Comparison of ENCODE assay signal across 9 mouse cellular contexts in the genomic region with DNA sequence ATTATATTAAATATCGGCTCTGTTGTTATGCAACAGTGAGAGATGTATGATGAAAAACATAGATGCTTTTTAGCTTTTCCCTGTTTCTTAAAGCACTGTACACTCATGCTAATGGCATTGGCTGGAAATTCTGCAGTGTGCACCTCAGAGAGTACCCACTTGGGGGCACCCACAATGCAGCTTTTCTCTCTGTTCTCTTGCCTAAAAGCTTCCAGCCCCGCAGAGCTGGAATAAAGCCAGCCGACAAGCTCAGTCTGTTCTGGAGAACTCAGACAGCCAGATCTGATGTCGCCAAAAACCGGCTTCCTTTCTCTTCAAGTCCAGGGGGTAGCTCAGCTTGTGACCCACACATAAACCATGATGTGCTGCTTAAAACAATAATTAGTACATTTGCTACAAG. TPM values are rescaled to one million over a fixed set of nuclear protein-coding genes. Genes with fewer than 3 reads are reported as not detected.
DNase-seq lines count a peak whose midpoint lies in the region; ATAC-seq and TF ChIP-seq lines count a peak whose summit lies in the region.
"Had no signal": no experiment of that assay in that cellular context is flagged by ENCODE, and none has a peak within 500 bp of the region (broad histone marks: within the 10 kb centered on the region; RNA-seq: fewer than 3 reads in every experiment).

No protein-coding gene starts in this region.

- peak; percentile 58 for DNase-seq in liver, adult 2 months (ENCODE audit: extremely low read depth, low read depth, low spot score)
- DNase-seq in liver, embryonic 11.5 days (ENCODE audit: low spot score) = no peak
- DNase-seq in gastrocnemius, adult 18-20 months (ENCODE audit: low spot score) = peak; percentile 29
- peak; percentile 17 for DNase-seq in thymus, postnatal 14 days

- no peaks in the 10 kb centered on the region for H3K4me1 ChIP-seq in liver, adult 2 months (ENCODE audit: control insufficient read depth, insufficient read depth, low read length)
- H3K4me1 ChIP-seq in liver, embryonic 11.5 days (replicated peaks; ENCODE audit: control insufficient read depth, insufficient read depth, low read length) = no peaks in the 10 kb centered on the region
- no peaks in the 10 kb centered on the region for H3K4me1 ChIP-seq in kidney, embryonic 16.5 days (ENCODE audit: insufficient read depth, low read length)
- peaks cover 9% of the 10 kb centered on the region; the same call in 1 of the 2 replicates for H3K4me1 ChIP-seq in limb, embryonic 13.5 days
- no peaks in the 10 kb centered on the region for H3K4me1 ChIP-seq in neural tube, embryonic 12.5 days
- H3K4me1 ChIP-seq: liver, embryonic 15.5 days had no signal

- 24% methylated on average over 5 of the region's 5 CpGs for WGBS in liver, adult 2 months
- 34% methylated on average over 5 of the region's 5 CpGs for WGBS in liver, embryonic 11.5 days
- WGBS in kidney, embryonic 16.5 days = 16% methylated on average over 5 of the region's 5 CpGs
- WGBS in limb, embryonic 13.5 days = 13% methylated on average over 5 of the region's 5 CpGs
- 22% methylated on average over 5 of the region's 5 CpGs for WGBS in neural tube, embryonic 12.5 days

- no peak overlapping the region for H3K4me2 ChIP-seq in liver, embryonic 11.5 days
- no peak overlapping the region for H3K4me2 ChIP-seq in kidney, embryonic 16.5 days (replicated peaks; ENCODE audit: low read depth, low read length)
- H3K4me2 ChIP-seq in limb, embryonic 13.5 days (replicated peaks) = 0 out of 2 replicates have a peak overlapping the region, but pooled peaks have one; percentile 34
- H3K4me2 ChIP-seq in neural tube, embryonic 12.5 days (replicated peaks) = no peak overlapping the region
- H3K4me2 ChIP-seq: liver, embryonic 15.5 days had no signal

- ATAC-seq in liver, embryonic 11.5 days (replicated peaks; ENCODE audit: low FRiP score) = no peak
- ATAC-seq in common myeloid progenitor, adult 5-6 weeks (replicated peaks; ENCODE audit: low read depth, poor library complexity, severe bottlenecking) = peak; percentile 91
- peak; percentile 54; the same call in 1 of the 2 replicates for ATAC-seq in kidney, embryonic 16.5 days (ENCODE audit: low FRiP score, low TSS enrichment)
- peak; percentile 77 for ATAC-seq in limb, embryonic 13.5 days (ENCODE audit: low FRiP score, low read depth)
- 0 out of 2 replicates have a peak, but pooled peaks have one; percentile 58 for ATAC-seq in neural tube, embryonic 12.5 days (ENCODE audit: low FRiP score, low read depth)

- H3K9ac ChIP-seq in liver, adult 2 months (ENCODE audit: low read depth, low read length) = no peak overlapping the region
- no peak overlapping the region for H3K9ac ChIP-seq in liver, embryonic 11.5 days (ENCODE audit: low read depth, low read length)
- no peak overlapping the region for H3K9ac ChIP-seq in kidney, embryonic 16.5 days (replicated peaks; ENCODE audit: low read length)
- H3K9ac ChIP-seq in limb, embryonic 13.5 days = no peak overlapping the region
- no peak overlapping the region for H3K9ac ChIP-seq in neural tube, embryonic 12.5 days
- H3K9ac ChIP-seq: liver, embryonic 15.5 days had no signal

- H3K79me2 ChIP-seq in liver, adult 2 months (ENCODE audit: control insufficient read depth, insufficient read depth, low read length) = no peaks in the 10 kb centered on the region

- TF ChIP-seq CTCF in liver, adult 2 months (IDR thresholded peaks at IDR 0.05; ENCODE audit: low read depth, low read length) = peak; percentile 27; the same call in 1 of the 2 replicates

- no peaks in the 10 kb centered on the region for H3K36me3 ChIP-seq in liver, adult 2 months (ENCODE audit: control insufficient read depth, insufficient read depth, low read length)
- H3K36me3 ChIP-seq in liver, embryonic 11.5 days (ENCODE audit: control insufficient read depth, insufficient read depth, low read length) = no peaks in the 10 kb centered on the region
- no peaks in the 10 kb centered on the region for H3K36me3 ChIP-seq in kidney, embryonic 16.5 days (ENCODE audit: insufficient read depth, low read length)
- H3K36me3 ChIP-seq in limb, embryonic 13.5 days = no peaks in the 10 kb centered on the region
- H3K36me3 ChIP-seq in neural tube, embryonic 12.5 days = no peaks in the 10 kb centered on the region
- H3K36me3 ChIP-seq: liver, embryonic 15.5 days had no signal

- no peaks in the 10 kb centered on the region for H3K9me3 ChIP-seq in liver, embryonic 11.5 days (ENCODE audit: control insufficient read depth, low read length)
- H3K9me3 ChIP-seq in kidney, embryonic 16.5 days (ENCODE audit: low read length) = no peaks in the 10 kb centered on the region
- no peaks in the 10 kb centered on the region; the same call in 1 of the 2 replicates for H3K9me3 ChIP-seq in limb, embryonic 13.5 days
- 0 out of 2 replicates have a peak, but pooled peaks cover 3% of the 10 kb centered on the region for H3K9me3 ChIP-seq in neural tube, embryonic 12.5 days
- H3K9me3 ChIP-seq: liver, embryonic 15.5 days had no signal

- no peak overlapping the region for H3K27ac ChIP-seq in liver, adult 2 months (replicated peaks; ENCODE audit: insufficient read depth, low read depth, low read length)
- no peak overlapping the region for H3K27ac ChIP-seq in liver, embryonic 11.5 days (ENCODE audit: low read depth, low read length)
- H3K27ac ChIP-seq in kidney, embryonic 16.5 days (ENCODE audit: low read length) = no peak overlapping the region
- H3K27ac ChIP-seq in limb, embryonic 13.5 days = no peak overlapping the region
- no peak overlapping the region for H3K27ac ChIP-seq in neural tube, embryonic 12.5 days
- H3K27ac ChIP-seq: liver, embryonic 15.5 days had no signal

- no peak overlapping the region for H3K4me3 ChIP-seq in liver, adult 2 months (ENCODE audit: insufficient read depth, low read depth, low read length)
- no peak overlapping the region for H3K4me3 ChIP-seq in liver, embryonic 11.5 days (ENCODE audit: low read depth, low read length)
- no peak overlapping the region for H3K4me3 ChIP-seq in kidney, embryonic 16.5 days (ENCODE audit: low read length)
- H3K4me3 ChIP-seq in limb, embryonic 13.5 days = no peak overlapping the region
- H3K4me3 ChIP-seq in neural tube, embryonic 12.5 days = no peak overlapping the region
- H3K4me3 ChIP-seq: liver, embryonic 15.5 days had no signal

- no peak for TF ChIP-seq POLR2A in liver, adult 2 months (IDR thresholded peaks at IDR 0.05; ENCODE audit: extremely low read depth, insufficient read depth, low read length)

- no peaks in the 10 kb centered on the region for H3K27me3 ChIP-seq in liver, adult 2 months (ENCODE audit: control insufficient read depth, insufficient read depth, low read length)
- no peaks in the 10 kb centered on the region for H3K27me3 ChIP-seq in liver, embryonic 11.5 days (replicated peaks; ENCODE audit: control insufficient read depth, insufficient read depth, low read length)
- no peaks in the 10 kb centered on the region for H3K27me3 ChIP-seq in kidney, embryonic 16.5 days (ENCODE audit: insufficient read depth, low read length)
- no peaks in the 10 kb centered on the region for H3K27me3 ChIP-seq in limb, embryonic 13.5 days
- no peaks in the 10 kb centered on the region for H3K27me3 ChIP-seq in neural tube, embryonic 12.5 days (replicated peaks)
- H3K27me3 ChIP-seq: liver, embryonic 15.5 days had no signal

RNA-seq across cellular contexts. Expression of gene Atp5g3, which starts 14.0 kb away (rescaled TPM):
- total RNA-seq in liver, adult 2 months (2014; rRNA removed) = 380 and 510 TPM in 2 replicates
- polyA plus RNA-seq in liver, adult 2 months (2012; rRNA removed) = 749 and 835 TPM in 2 replicates
- 1,057 and 1,087 TPM in 2 replicates for polyA plus RNA-seq in liver, embryonic 11.5 days (2014; fragmentation: Nextera tagmentation; extraction: Ambion mirVana)
- total RNA-seq in common myeloid progenitor, adult 5-6 weeks (2017) = 138 and 160 TPM in 2 replicates
- total RNA-seq in gastrocnemius, adult 18-20 months (2021) = 1,000 to 10,000 TPM; 1,056 to 1,184 TPM
- 1,452 and 1,475 TPM in 2 replicates for polyA plus RNA-seq in kidney, embryonic 16.5 days (2015; fragmentation: Nextera tagmentation; extraction: Ambion mirVana)
- polyA plus RNA-seq in limb, embryonic 13.5 days (2015; fragmentation: Nextera tagmentation; extraction: Ambion mirVana) = 1,028 and 1,094 TPM in 2 replicates
- polyA plus RNA-seq in neural tube, embryonic 12.5 days (2016; fragmentation: Nextera tagmentation; extraction: Ambion mirVana) = 801 and 870 TPM in 2 replicates

RNA-seq across cellular contexts. Expression of gene Atf2, which starts 32.6 kb away (rescaled TPM):
- 15.4 and 17.3 TPM in 2 replicates for total RNA-seq in liver, adult 2 months (2014; rRNA removed)
- polyA plus RNA-seq in liver, adult 2 months (2012; rRNA removed) = 6.8 and 7.1 TPM in 2 replicates
- polyA plus RNA-seq in liver, embryonic 11.5 days (2014; fragmentation: Nextera tagmentation; extraction: Ambion mirVana) = 46.8 and 47.2 TPM in 2 replicates
- total RNA-seq in common myeloid progenitor, adult 5-6 weeks (2017) = 35.5 and 63.1 TPM in 2 replicates
- 10 to 100 TPM; 22.1 to 27.4 TPM for total RNA-seq in gastrocnemius, adult 18-20 months (2021)
- polyA plus RNA-seq in kidney, embryonic 16.5 days (2015; fragmentation: Nextera tagmentation; extraction: Ambion mirVana) = 66.9 and 75.0 TPM in 2 replicates
- polyA plus RNA-seq in limb, embryonic 13.5 days (2015; fragmentation: Nextera tagmentation; extraction: Ambion mirVana) = 73.3 and 77.1 TPM in 2 replicates
- polyA plus RNA-seq in neural tube, embryonic 12.5 days (2016; fragmentation: Nextera tagmentation; extraction: Ambion mirVana) = 89.8 and 98.5 TPM in 2 replicates
